Mouse (Mus musculus): Measurements from ENCODE around the gene Gm3776. TPM values are rescaled to one million over a fixed set of nuclear protein-coding genes. Genes with fewer than 3 reads are reported as not detected.
"Not testable (repeated sequence)": the region's sequence is repeated elsewhere in the genome, so short reads cannot be mapped to it uniquely, and the experiment has no call there.

The Gm3776 gene
- polyA plus RNA-seq, 1 experiment from 2014 or later, result 0.62 TPM

GRCm38 (mm10) chr9:78217074-78217473, 39.9 kb upstream of the Gm3776 start:
- Histone ChIP-seq H3K27ac (ENCODE audit: low read length) (no peak overlapping the region), H3K4me1 (ENCODE audit: insufficient read depth, low read depth, low read length) (no peaks in the 10 kb centered on the region), H3K4me2 (replicated peaks; ENCODE audit: low read depth, low read length) (no peak overlapping the region), H3K9me3 (ENCODE audit: low read length) (no peaks in the 10 kb centered on the region), H3K9ac (replicated peaks; ENCODE audit: low read depth) (no peak overlapping the region), H3K27me3 (replicated peaks; ENCODE audit: insufficient read depth, low read length) (no peaks in the 10 kb centered on the region), H3K4me3 (ENCODE audit: low read depth, low read length) (no peak overlapping the region), H3K36me3 (ENCODE audit: insufficient read depth, low read length) (no peaks in the 10 kb centered on the region)
- DNase-seq (ENCODE audit: low spot score), result no peak
- TF ChIP-seq CTCF (IDR thresholded peaks at IDR 0.05) (no peak), EP300 (IDR thresholded peaks at IDR 0.05) (no peak)
- no peak for ATAC-seq
- 54% methylated on average over 4 of the region's 4 CpGs for WGBS

DNA sequence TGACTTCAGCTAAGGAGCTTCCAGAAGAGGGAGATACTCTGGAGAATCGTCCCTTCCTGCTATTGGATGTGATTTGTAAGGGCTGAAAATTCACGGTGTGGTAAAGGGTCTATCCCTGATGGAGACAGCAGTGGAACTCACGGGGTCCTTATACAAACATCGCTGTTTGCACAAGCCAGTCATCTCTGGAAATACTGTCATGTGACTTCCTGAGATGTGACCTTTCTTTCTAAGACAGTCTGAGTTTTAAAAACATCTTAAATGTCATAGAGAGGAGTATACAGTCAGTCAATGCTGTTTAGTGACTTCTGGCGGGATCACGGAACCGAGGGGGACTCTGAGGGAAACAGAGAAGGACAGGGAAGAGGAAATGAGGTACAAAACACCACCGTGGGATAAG, 34.3 kb upstream of the Gm3776 start:
- no peaks in the 10 kb centered on the region for H3K36me3 ChIP-seq (ENCODE audit: insufficient read depth, low read length)
- no peak for ATAC-seq

DNA sequence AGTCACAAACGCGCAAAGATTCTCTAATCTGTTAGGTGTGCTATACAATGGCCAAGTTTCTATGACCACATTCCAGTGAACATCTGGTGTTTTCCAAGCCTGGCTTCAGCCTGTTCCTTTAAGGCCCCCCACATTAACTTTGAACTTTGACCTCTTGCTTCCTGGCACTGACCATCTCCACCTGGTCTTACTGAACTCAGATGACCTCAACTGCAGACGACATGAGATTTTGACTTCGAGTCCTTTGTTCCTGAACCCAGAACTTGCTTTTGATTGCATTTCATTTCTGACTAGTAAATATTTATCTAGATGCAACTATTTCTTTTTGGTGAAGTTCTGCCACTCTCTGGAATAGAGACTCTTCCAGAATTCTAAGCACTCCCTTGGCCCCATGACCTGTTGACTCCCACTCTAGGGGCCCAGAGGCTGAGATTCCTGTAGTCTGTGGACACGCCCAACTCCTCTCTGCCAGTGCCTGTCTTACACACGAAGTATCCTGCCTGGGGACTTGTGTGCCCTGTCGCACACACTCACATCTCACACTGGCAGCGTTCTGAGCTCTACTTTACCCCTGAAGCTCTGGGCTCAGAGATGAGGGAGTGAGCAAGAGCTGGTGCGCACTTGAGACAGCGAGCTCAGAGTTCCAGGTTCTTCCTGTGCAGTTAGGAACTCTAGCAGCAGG, 33.6 kb upstream of the Gm3776 start:
- no peaks in the 10 kb centered on the region for H3K9me3 ChIP-seq (ENCODE audit: low read length)
- H3K9ac ChIP-seq (replicated peaks; ENCODE audit: low read depth), result no peak overlapping the region
- H3K27ac ChIP-seq (ENCODE audit: low read length), result no peak overlapping the region
- H3K4me2 ChIP-seq (replicated peaks; ENCODE audit: low read depth, low read length), result no peak overlapping the region
- no peak for DNase-seq (ENCODE audit: low spot score)
- ATAC-seq, result no peak
- no peaks in the 10 kb centered on the region for H3K27me3 ChIP-seq (replicated peaks; ENCODE audit: insufficient read depth, low read length)
- no peak overlapping the region for H3K4me3 ChIP-seq (ENCODE audit: low read depth, low read length)
- 62% methylated on average over 10 of the region's 10 CpGs for WGBS
- H3K4me1 ChIP-seq (ENCODE audit: insufficient read depth, low read depth, low read length), result no peaks in the 10 kb centered on the region
- TF ChIP-seq CTCF (IDR thresholded peaks at IDR 0.05) (no peak), EP300 (IDR thresholded peaks at IDR 0.05) (no peak)
- no peaks in the 10 kb centered on the region for H3K36me3 ChIP-seq (ENCODE audit: insufficient read depth, low read length)

More for the DNA sequence above, 34.3 kb upstream of the Gm3776 start:
- H3K4me2 ChIP-seq (replicated peaks; ENCODE audit: low read depth, low read length), result no peak overlapping the region
- no peaks in the 10 kb centered on the region for H3K4me1 ChIP-seq (ENCODE audit: insufficient read depth, low read depth, low read length)
- no peak for DNase-seq (ENCODE audit: low spot score)
- H3K4me3 ChIP-seq (ENCODE audit: low read depth, low read length), result no peak overlapping the region
- TF ChIP-seq EP300 (IDR thresholded peaks at IDR 0.05) (no peak), CTCF (IDR thresholded peaks at IDR 0.05) (no peak)
- no peaks in the 10 kb centered on the region for H3K27me3 ChIP-seq (replicated peaks; ENCODE audit: insufficient read depth, low read length)
- 44% methylated on average over 8 of the region's 8 CpGs for WGBS
- H3K27ac ChIP-seq (ENCODE audit: low read length), result no peak overlapping the region
- H3K9ac ChIP-seq (replicated peaks; ENCODE audit: low read depth), result no peak overlapping the region
- no peaks in the 10 kb centered on the region for H3K9me3 ChIP-seq (ENCODE audit: low read length)

GRCm38 (mm10) chr9:78224418-78224817, 32.5 kb upstream of the Gm3776 start:
- WGBS, result 93% methylated on average over 2 of the region's 2 CpGs

DNA sequence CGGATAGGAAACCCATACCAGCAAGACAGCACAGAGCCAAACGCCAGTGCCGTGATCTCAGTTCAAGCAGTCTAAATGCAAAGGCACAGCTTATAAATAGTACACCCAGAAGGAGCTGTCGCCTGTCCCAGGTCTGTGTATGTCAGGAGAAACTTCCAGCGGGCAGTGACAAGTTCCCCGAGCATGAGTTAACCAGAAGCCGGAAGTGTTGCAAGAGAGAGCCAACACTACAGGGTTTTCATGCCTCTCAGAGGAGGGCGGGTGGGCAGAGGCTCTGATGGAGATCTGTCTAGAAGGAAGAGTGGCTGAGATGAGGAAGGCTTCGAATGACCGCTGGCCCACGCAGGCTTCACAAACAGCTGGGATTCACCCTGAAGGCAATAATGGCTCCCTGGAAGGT, 31.6 kb upstream of the Gm3776 start:
- no peaks in the 10 kb centered on the region for H3K36me3 ChIP-seq (ENCODE audit: insufficient read depth, low read length)
- peak; percentile 32; the same call in 1 of the 2 replicates for ATAC-seq
- no peak overlapping the region for H3K27ac ChIP-seq (ENCODE audit: low read length)
- DNase-seq (ENCODE audit: low spot score), result peak; percentile 17
- H3K4me2 ChIP-seq (replicated peaks; ENCODE audit: low read depth, low read length), result no peak overlapping the region
- no peaks in the 10 kb centered on the region for H3K27me3 ChIP-seq (replicated peaks; ENCODE audit: insufficient read depth, low read length)
- H3K9me3 ChIP-seq (ENCODE audit: low read length), result no peaks in the 10 kb centered on the region
- no peak overlapping the region for H3K4me3 ChIP-seq (ENCODE audit: low read depth, low read length)
- H3K4me1 ChIP-seq (ENCODE audit: insufficient read depth, low read depth, low read length), result no peaks in the 10 kb centered on the region
- H3K9ac ChIP-seq (replicated peaks; ENCODE audit: low read depth), result no peak overlapping the region
- no peak for TF ChIP-seq CTCF (IDR thresholded peaks at IDR 0.05)
- TF ChIP-seq EP300 (IDR thresholded peaks at IDR 0.05), result no peak
- WGBS, result 59% methylated on average over 11 of the region's 11 CpGs

More at GRCm38 (mm10) chr9:78224418-78224817, 32.5 kb upstream of the Gm3776 start:
- DNase-seq (ENCODE audit: low spot score) (no peak), ATAC-seq (no peak)
- H3K36me3 ChIP-seq (ENCODE audit: insufficient read depth, low read length), result no peaks in the 10 kb centered on the region
- no peak overlapping the region for H3K27ac ChIP-seq (ENCODE audit: low read length)
- H3K4me1 ChIP-seq (ENCODE audit: insufficient read depth, low read depth, low read length), result no peaks in the 10 kb centered on the region
- no peak overlapping the region for H3K9ac ChIP-seq (replicated peaks; ENCODE audit: low read depth)
- H3K4me3 ChIP-seq (ENCODE audit: low read depth, low read length), result no peak overlapping the region
- H3K4me2 ChIP-seq (replicated peaks; ENCODE audit: low read depth, low read length), result no peak overlapping the region
- no peaks in the 10 kb centered on the region for H3K27me3 ChIP-seq (replicated peaks; ENCODE audit: insufficient read depth, low read length)
- TF ChIP-seq EP300 (IDR thresholded peaks at IDR 0.05) (no peak), CTCF (IDR thresholded peaks at IDR 0.05) (no peak)
- no peaks in the 10 kb centered on the region for H3K9me3 ChIP-seq (ENCODE audit: low read length)

GRCm38 (mm10) chr9:78228122-78228521, 28.8 kb upstream of the Gm3776 start:
- Histone ChIP-seq H3K4me3 (ENCODE audit: low read depth, low read length) (no peak overlapping the region), H3K27ac (ENCODE audit: low read length) (no peak overlapping the region), H3K4me1 (ENCODE audit: insufficient read depth, low read depth, low read length) (no peaks in the 10 kb centered on the region), H3K27me3 (replicated peaks; ENCODE audit: insufficient read depth, low read length) (no peaks in the 10 kb centered on the region), H3K36me3 (ENCODE audit: insufficient read depth, low read length) (no peaks in the 10 kb centered on the region), H3K9ac (replicated peaks; ENCODE audit: low read depth) (no peak overlapping the region), H3K4me2 (replicated peaks; ENCODE audit: low read depth, low read length) (no peak overlapping the region), H3K9me3 (ENCODE audit: low read length) (no peaks in the 10 kb centered on the region)
- 95% methylated on average over 2 of the region's 2 CpGs for WGBS
- DNase-seq (ENCODE audit: low spot score) (no peak), ATAC-seq (no peak)
- TF ChIP-seq CTCF (IDR thresholded peaks at IDR 0.05) (no peak), EP300 (IDR thresholded peaks at IDR 0.05) (no peak)

GRCm38 (mm10) chr9:78229658-78230057, 27.3 kb upstream of the Gm3776 start:
- ATAC-seq; H3K9me3 ChIP-seq (ENCODE audit: low read length); DNase-seq (ENCODE audit: low spot score); H3K4me1 ChIP-seq (ENCODE audit: insufficient read depth, low read depth, low read length); H3K4me2 ChIP-seq (replicated peaks; ENCODE audit: low read depth, low read length); H3K4me3 ChIP-seq (ENCODE audit: low read depth, low read length); H3K36me3 ChIP-seq (ENCODE audit: insufficient read depth, low read length); H3K27me3 ChIP-seq (replicated peaks; ENCODE audit: insufficient read depth, low read length); H3K9ac ChIP-seq (replicated peaks; ENCODE audit: low read depth); H3K27ac ChIP-seq (ENCODE audit: low read length): not testable (repeated sequence)
- WGBS, result 49% methylated on average over 3 of the region's 3 CpGs

DNA sequence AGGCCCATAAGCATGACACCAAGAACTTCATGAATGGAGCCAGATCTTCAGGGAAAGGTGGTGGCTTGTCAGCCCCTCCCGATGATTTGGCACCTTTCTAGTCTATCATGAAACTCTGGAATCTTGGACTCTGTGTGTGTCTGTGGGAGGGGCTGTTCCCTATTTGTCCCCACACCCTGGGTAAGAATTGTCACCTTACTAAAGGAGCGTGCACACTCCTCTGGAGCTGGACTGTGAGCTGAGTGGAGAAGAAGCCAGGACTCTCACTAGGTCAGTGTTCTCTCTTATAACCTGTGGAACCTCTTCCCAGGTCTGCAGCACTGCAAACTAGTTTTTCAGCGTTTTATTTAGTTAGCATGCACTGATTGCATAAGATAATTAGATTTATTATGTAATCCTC, 26.5 kb upstream of the Gm3776 start, which contains the start of gene Gsta1:
Gene Gsta1 (plus strand): TSS at position 196 of the 400 bp plus-strand sequence.
- H3K9me3 ChIP-seq (ENCODE audit: low read length); H3K9ac ChIP-seq (replicated peaks; ENCODE audit: low read depth); H3K27ac ChIP-seq (ENCODE audit: low read length); H3K4me2 ChIP-seq (replicated peaks; ENCODE audit: low read depth, low read length); H3K27me3 ChIP-seq (replicated peaks; ENCODE audit: insufficient read depth, low read length); H3K4me3 ChIP-seq (ENCODE audit: low read depth, low read length); H3K36me3 ChIP-seq (ENCODE audit: insufficient read depth, low read length); DNase-seq (ENCODE audit: low spot score); ATAC-seq; H3K4me1 ChIP-seq (ENCODE audit: insufficient read depth, low read depth, low read length): not testable (repeated sequence)
- WGBS, result 83% methylated on average over 1 of the region's 3 CpGs

- not testable (repeated sequence) for H3K9ac ChIP-seq (replicated peaks; ENCODE audit: low read depth); H3K4me1 ChIP-seq (ENCODE audit: insufficient read depth, low read depth, low read length); H3K4me2 ChIP-seq (replicated peaks; ENCODE audit: low read depth, low read length); H3K4me3 ChIP-seq (ENCODE audit: low read depth, low read length); H3K27me3 ChIP-seq (replicated peaks; ENCODE audit: insufficient read depth, low read length); DNase-seq (ENCODE audit: low spot score); H3K27ac ChIP-seq (ENCODE audit: low read length); ATAC-seq; H3K36me3 ChIP-seq (ENCODE audit: insufficient read depth, low read length); H3K9me3 ChIP-seq (ENCODE audit: low read length)
- no CpG with 5 or more reads among the region's 10 CpGs for WGBS
These were observed 23.7 kb upstream of the Gm3776 start for GRCm38 (mm10) chr9:78233121-78233695.

Data from lung, postnatal 0 days (tissue).